Mouse (Mus musculus) B cell, adult 2 months (primary cell): ENCODE measurements around the gene Gm10447.

Experiments used
- DNase-seq, 2 experiments: peaks; one replicate each; pipeline ENCODE4 v3.0.0; 2022

The Gm10447 gene

GRCm38 (mm10) chr11:53456474-53457371 lies at the start of gene Gm10447, which contains the start of gene Shroom1:
TSS of gene Gm10447 (minus strand) at chr11:53457110.
TSS of gene Shroom1 (plus strand) at chr11:53457205.
- DNase-seq = no peak

GRCm38 (mm10) chr11:53505026-53505663 lies 48.2 kb upstream of the Gm10447 start:
- DNase-seq = no peak

- no peak for DNase-seq
These were observed 47.5 kb upstream of the Gm10447 start for GRCm38 (mm10) chr11:53504376-53504775.

GRCm38 (mm10) chr11:53503738-53504137 lies 46.8 kb upstream of the Gm10447 start:
- no peak for DNase-seq

- no peak for DNase-seq
These were observed 45.3 kb upstream of the Gm10447 start for GRCm38 (mm10) chr11:53502039-53502765.

GRCm38 (mm10) chr11:53500569-53500968 lies 43.7 kb upstream of the Gm10447 start:
- no peak for DNase-seq

- DNase-seq = no peak
These were observed 40.0 kb upstream of the Gm10447 start for GRCm38 (mm10) chr11:53496946-53497345.

GRCm38 (mm10) chr11:53495417-53495816 lies 38.5 kb upstream of the Gm10447 start:
- no peak for DNase-seq

GRCm38 (mm10) chr11:53493243-53493955 lies 36.5 kb upstream of the Gm10447 start:
- no peak for DNase-seq

- no peak for DNase-seq
These were observed 35.1 kb upstream of the Gm10447 start for GRCm38 (mm10) chr11:53491954-53492401.

- no peak for DNase-seq
These were observed 32.5 kb upstream of the Gm10447 start for GRCm38 (mm10) chr11:53489421-53489820.

- DNase-seq = no peak
These were observed 32.1 kb upstream of the Gm10447 start for GRCm38 (mm10) chr11:53489007-53489406.

- peak; percentile 46 to 49 for DNase-seq
These were observed 30.1 kb upstream of the Gm10447 start for GRCm38 (mm10) chr11:53486822-53487594.

- DNase-seq = no peak
These were observed 29.4 kb upstream of the Gm10447 start for GRCm38 (mm10) chr11:53486351-53486750.

- DNase-seq = no peak
These were observed 28.8 kb upstream of the Gm10447 start for GRCm38 (mm10) chr11:53485719-53486118.

- DNase-seq = no peak
These were observed 26.4 kb upstream of the Gm10447 start for GRCm38 (mm10) chr11:53483159-53483891.

GRCm38 (mm10) chr11:53481088-53481730 lies 24.3 kb upstream of the Gm10447 start:
- no peak for DNase-seq

- peak in 1 of 2 experiments; percentile 22 for DNase-seq
These were observed 22.9 kb upstream of the Gm10447 start, which contains the start of the genes Gm9945 and Sowaha for GRCm38 (mm10) chr11:53479783-53480301. TSS of gene Gm9945 (plus strand) at chr11:53480166. TSS of gene Sowaha (minus strand) at chr11:53480274.

GRCm38 (mm10) chr11:53479171-53479782 lies 22.4 kb upstream of the Gm10447 start:
- no peak for DNase-seq
